Mouse (Mus musculus): ENCODE results near the gene Tmtc2. TPM values are rescaled to one million over a fixed set of nuclear protein-coding genes. Genes with fewer than 3 reads are reported as not detected.

Tmtc2 gene
- total and polyA plus RNA-seq, 2 experiments: 2.4 to 7.6 TPM

GRCm38 (mm10) chr10:105579318-105579717 lies 5.1 kb upstream of the Tmtc2 start:
- Histone ChIP-seq H3K27ac (replicated peaks; ENCODE audit: insufficient read depth, low read depth, low read length) (no peak overlapping the region), H3K4me1 (ENCODE audit: control insufficient read depth, insufficient read depth, low read length) (no peaks in the 10 kb centered on the region), H3K27me3 (ENCODE audit: control insufficient read depth, insufficient read depth, low read length) (no peaks in the 10 kb centered on the region), H3K4me3 (ENCODE audit: insufficient read depth, low read depth, low read length) (no peak overlapping the region), H3K36me3 (ENCODE audit: control insufficient read depth, insufficient read depth, low read length) (no peaks in the 10 kb centered on the region), H3K9ac (ENCODE audit: low read depth, low read length) (no peak overlapping the region), H3K79me2 (ENCODE audit: control insufficient read depth, insufficient read depth, low read length) (no peaks in the 10 kb centered on the region)
- 62% methylated on average over 2 of the region's 2 CpGs for WGBS
- no peak for DNase-seq (ENCODE audit: extremely low read depth, low read depth, low spot score)
- no peak for TF ChIP-seq POLR2A (IDR thresholded peaks at IDR 0.05; ENCODE audit: extremely low read depth, insufficient read depth, low read length)
- TF ChIP-seq CTCF (IDR thresholded peaks at IDR 0.05; ENCODE audit: low read depth, low read length): no peak

DNA sequence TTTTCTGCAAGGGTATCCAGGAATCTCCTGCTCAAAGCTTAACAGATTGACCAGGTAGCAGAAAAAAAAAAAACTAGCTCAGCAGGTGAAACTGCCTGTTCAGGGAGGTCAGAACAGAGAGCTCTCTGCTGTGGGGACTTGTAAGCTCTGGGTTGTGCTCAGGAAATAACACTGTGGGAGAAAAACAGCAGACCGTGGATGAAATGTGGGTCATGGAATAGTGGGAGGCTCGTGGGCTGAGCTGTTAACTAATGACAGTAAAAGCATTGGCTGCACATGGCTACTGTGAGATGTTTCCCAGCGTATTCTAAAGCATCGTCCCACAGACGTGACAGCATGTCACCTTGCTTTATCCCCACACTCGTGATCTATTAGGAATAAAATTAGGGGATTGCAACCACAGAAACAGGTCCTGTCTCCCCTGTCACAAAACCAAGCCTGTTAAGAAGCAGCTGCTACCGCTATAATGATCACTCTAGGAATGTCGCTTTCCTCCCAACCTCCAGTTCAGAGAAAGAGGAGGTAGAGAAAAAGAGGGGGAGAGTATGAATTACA lies 4.1 kb upstream of the Tmtc2 start:
- H3K4me3 ChIP-seq (ENCODE audit: insufficient read depth, low read depth, low read length): no peak overlapping the region
- DNase-seq (ENCODE audit: extremely low read depth, low read depth, low spot score): no peak
- TF ChIP-seq POLR2A (IDR thresholded peaks at IDR 0.05; ENCODE audit: extremely low read depth, insufficient read depth, low read length): no peak
- no peak for TF ChIP-seq CTCF (IDR thresholded peaks at IDR 0.05; ENCODE audit: low read depth, low read length)
- WGBS: 74% methylated on average over 8 of the region's 8 CpGs
- no peak overlapping the region for H3K27ac ChIP-seq (replicated peaks; ENCODE audit: insufficient read depth, low read depth, low read length)
- H3K79me2 ChIP-seq (ENCODE audit: control insufficient read depth, insufficient read depth, low read length): no peaks in the 10 kb centered on the region
- H3K36me3 ChIP-seq (ENCODE audit: control insufficient read depth, insufficient read depth, low read length): no peaks in the 10 kb centered on the region
- H3K9ac ChIP-seq (ENCODE audit: low read depth, low read length): no peak overlapping the region
- no peaks in the 10 kb centered on the region for H3K27me3 ChIP-seq (ENCODE audit: control insufficient read depth, insufficient read depth, low read length)
- no peaks in the 10 kb centered on the region for H3K4me1 ChIP-seq (ENCODE audit: control insufficient read depth, insufficient read depth, low read length)

DNA sequence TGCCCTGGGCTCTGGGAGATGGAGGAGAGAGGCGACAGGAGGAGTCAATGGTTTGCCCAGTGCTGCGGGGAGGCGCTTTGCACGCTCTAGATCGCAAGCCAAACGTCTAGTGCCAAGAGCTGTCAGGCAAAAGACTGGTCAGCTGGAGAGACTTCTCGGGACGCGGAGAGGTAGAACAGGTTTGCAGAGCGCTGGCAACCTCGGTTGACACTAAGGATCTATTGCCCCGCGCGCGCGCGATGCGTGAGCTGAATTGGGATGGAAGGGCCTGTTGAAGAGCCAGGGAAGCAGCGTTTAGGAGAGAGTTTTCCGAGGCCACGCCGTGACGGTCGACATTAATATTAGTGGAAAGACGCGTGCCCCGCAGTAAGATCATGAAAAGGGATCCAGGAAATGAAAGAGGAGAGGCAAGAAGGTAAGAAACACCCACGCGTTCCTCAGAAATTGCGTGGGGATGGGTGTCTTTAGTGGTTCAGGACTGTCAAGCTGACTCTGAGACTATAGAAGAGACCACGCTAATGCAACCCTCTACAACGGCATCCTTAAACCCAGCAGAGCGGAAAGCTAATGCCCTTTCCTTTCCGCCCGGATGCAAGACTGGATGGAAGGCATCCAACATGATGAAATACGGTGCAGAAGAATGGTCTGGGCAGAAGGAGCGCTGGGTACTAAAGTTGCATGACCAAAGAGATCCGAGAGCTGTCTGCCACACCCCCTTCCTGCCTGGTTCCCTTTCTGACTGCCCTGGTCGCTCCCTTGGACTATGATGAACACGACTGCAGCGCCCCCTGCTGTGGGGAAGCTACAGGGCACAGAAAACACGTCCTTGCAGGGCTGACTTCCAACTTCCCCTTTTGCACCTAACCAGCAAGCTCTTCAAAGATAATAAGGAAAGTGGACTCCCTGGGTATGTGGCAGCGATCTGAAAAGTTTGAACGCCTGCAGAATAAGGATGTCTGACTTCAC lies 727 bp upstream of the Tmtc2 start:
- WGBS: under 1% methylated on average over 44 of the region's 44 CpGs
- H3K27me3 ChIP-seq (ENCODE audit: control insufficient read depth, insufficient read depth, low read length): no peaks in the 10 kb centered on the region
- DNase-seq (ENCODE audit: extremely low read depth, low read depth, low spot score): peak; percentile 83
- H3K36me3 ChIP-seq (ENCODE audit: control insufficient read depth, insufficient read depth, low read length): no peaks in the 10 kb centered on the region
- H3K9ac ChIP-seq (ENCODE audit: low read depth, low read length): peak overlapping the region; percentile 11; the same call in 1 of the 2 replicates
- H3K27ac ChIP-seq (replicated peaks; ENCODE audit: insufficient read depth, low read depth, low read length): no peak overlapping the region
- TF ChIP-seq CTCF (IDR thresholded peaks at IDR 0.05; ENCODE audit: low read depth, low read length) (peak; percentile 99), POLR2A (IDR thresholded peaks at IDR 0.05; ENCODE audit: extremely low read depth, insufficient read depth, low read length) (no peak)
- peak overlapping the region; percentile 80 for H3K4me3 ChIP-seq (ENCODE audit: insufficient read depth, low read depth, low read length)
- H3K4me1 ChIP-seq (ENCODE audit: control insufficient read depth, insufficient read depth, low read length): no peaks in the 10 kb centered on the region
- H3K79me2 ChIP-seq (ENCODE audit: control insufficient read depth, insufficient read depth, low read length): no peaks in the 10 kb centered on the region

GRCm38 (mm10) chr10:105573306-105573907 lies 844 bp downstream of the Tmtc2 start:
- no peaks in the 10 kb centered on the region for H3K79me2 ChIP-seq (ENCODE audit: control insufficient read depth, insufficient read depth, low read length)
- TF ChIP-seq POLR2A (IDR thresholded peaks at IDR 0.05; ENCODE audit: extremely low read depth, insufficient read depth, low read length) (no peak), CTCF (IDR thresholded peaks at IDR 0.05; ENCODE audit: low read depth, low read length) (no peak)
- WGBS: 1% methylated on average over 37 of the region's 37 CpGs
- H3K27me3 ChIP-seq (ENCODE audit: control insufficient read depth, insufficient read depth, low read length): no peaks in the 10 kb centered on the region
- peak overlapping the region; percentile 58 for H3K27ac ChIP-seq (replicated peaks; ENCODE audit: insufficient read depth, low read depth, low read length)
- H3K4me3 ChIP-seq (ENCODE audit: insufficient read depth, low read depth, low read length): peak overlapping the region; percentile 80
- DNase-seq (ENCODE audit: extremely low read depth, low read depth, low spot score): peak; percentile 62
- no peaks in the 10 kb centered on the region for H3K4me1 ChIP-seq (ENCODE audit: control insufficient read depth, insufficient read depth, low read length)
- no peaks in the 10 kb centered on the region for H3K36me3 ChIP-seq (ENCODE audit: control insufficient read depth, insufficient read depth, low read length)
- peak overlapping the region; percentile 77 for H3K9ac ChIP-seq (ENCODE audit: low read depth, low read length)

GRCm38 (mm10) chr10:105572829-105573228 lies 1.4 kb downstream of the Tmtc2 start:
- no peak for TF ChIP-seq CTCF (IDR thresholded peaks at IDR 0.05; ENCODE audit: low read depth, low read length)
- no peak for TF ChIP-seq POLR2A (IDR thresholded peaks at IDR 0.05; ENCODE audit: extremely low read depth, insufficient read depth, low read length)
- Histone ChIP-seq H3K27me3 (ENCODE audit: control insufficient read depth, insufficient read depth, low read length) (no peaks in the 10 kb centered on the region), H3K27ac (replicated peaks; ENCODE audit: insufficient read depth, low read depth, low read length) (no peak overlapping the region), H3K79me2 (ENCODE audit: control insufficient read depth, insufficient read depth, low read length) (no peaks in the 10 kb centered on the region), H3K9ac (ENCODE audit: low read depth, low read length) (peak overlapping the region; percentile 40), H3K4me1 (ENCODE audit: control insufficient read depth, insufficient read depth, low read length) (peaks cover 2% of the 10 kb centered on the region; the same call in 1 of the 2 replicates), H3K4me3 (ENCODE audit: insufficient read depth, low read depth, low read length) (peak overlapping the region; percentile 51), H3K36me3 (ENCODE audit: control insufficient read depth, insufficient read depth, low read length) (no peaks in the 10 kb centered on the region)
- 2% methylated on average over 16 of the region's 16 CpGs for WGBS
- DNase-seq (ENCODE audit: extremely low read depth, low read depth, low spot score): peak; percentile 83
